Mouse (Mus musculus) bone marrow, adult 2 months (tissue): ENCODE results near the gene Agpat1.

Source experiments
- CTCF ChIP-seq: fragments of 200-500 bp; IDR thresholded peaks from 2 replicates; pipeline ENCODE4 v1.5.1; 2011; ENCODE audit warnings: low read length, control low read depth; ENCODE audit not compliant: control insufficient read depth, insufficient read depth
- POLR2A ChIP-seq: fragments of 200-500 bp; IDR thresholded peaks from 2 replicates; pipeline ENCODE4 v1.6.1; 2011; ENCODE audit warnings: low read depth, mild to moderate bottlenecking, control low read depth, low read length, borderline replicate concordance; ENCODE audit not compliant: control insufficient read depth

GRCm38 (mm10) chr17:34662978-34663377 lies 58.9 kb downstream of the Agpat1 start:
- TF ChIP-seq POLR2A = no peak
- no peak for TF ChIP-seq CTCF
